Mouse (Mus musculus) urinary bladder, adult 18-20 months (tissue): ENCODE measurements around the gene Begain.

Experiments used
- DNase-seq, 2 experiments: peaks; one replicate each; pipeline ENCODE4 v3.0.0; 2022; ENCODE audit warnings: low spot score in 2 of 2, mixed read lengths in 2 of 2

Gene Begain

DNA sequence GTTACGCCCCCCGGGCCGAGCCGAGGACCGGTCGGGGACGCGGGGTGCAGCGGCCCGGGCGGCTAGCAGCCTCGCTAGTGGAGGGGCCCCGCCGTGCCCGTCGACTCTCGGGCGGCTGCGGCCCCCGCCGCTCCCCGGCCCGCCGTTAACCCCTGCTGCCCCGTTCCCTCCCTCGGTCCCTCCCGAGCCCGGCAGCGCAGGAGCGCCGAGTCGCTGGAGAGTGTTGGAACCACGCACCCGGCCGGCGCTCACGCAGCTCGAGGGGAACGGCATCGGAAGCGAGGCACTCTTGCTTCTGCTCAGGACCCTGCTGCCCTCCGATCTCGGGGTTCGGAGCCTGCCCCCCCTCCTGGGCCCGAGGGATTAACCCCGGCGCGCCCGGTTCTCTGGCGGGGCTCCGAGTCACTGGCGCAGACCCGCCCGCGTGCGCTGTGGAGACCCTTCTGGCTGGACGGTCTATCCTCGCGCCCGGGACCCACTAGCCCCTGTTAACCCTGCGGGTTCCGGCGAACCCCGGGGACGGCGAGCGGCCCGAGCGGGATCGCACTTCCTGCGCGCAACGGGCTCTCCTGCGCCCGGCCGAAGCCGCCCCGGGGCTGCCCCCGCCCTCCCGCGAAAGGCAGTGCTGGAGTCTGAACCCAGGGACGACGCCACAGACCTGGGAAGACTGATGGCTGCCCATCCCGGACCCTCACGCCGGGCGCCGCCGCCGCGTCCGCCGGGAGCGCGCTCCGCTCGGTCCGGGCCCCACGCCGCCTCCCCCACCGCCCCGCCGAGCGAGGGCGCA, 14.8 kb downstream of the Begain start:
- peak in 1 of 2 experiments; percentile 18 for DNase-seq

DNA sequence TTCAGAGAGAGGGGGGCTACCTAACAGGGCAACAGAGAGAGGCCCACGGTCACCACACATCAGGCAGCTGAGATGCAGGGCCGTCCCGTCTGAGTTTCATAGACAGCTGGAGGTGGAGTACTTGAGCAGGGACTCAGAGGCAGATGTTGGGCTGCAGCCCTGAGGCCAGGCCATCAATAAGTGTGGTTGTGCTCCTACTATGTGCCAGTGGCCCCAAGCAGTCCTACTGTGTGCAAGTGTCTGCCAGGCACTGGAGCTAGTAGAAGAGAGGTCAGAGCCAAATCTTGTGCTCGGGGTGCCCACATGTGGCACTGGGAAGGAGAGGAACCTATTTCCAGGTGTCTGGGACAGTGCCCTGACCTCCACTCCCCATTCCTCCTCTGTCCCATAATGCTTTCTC, 18.1 kb downstream of the Begain start:
- DNase-seq, result no peak

DNA sequence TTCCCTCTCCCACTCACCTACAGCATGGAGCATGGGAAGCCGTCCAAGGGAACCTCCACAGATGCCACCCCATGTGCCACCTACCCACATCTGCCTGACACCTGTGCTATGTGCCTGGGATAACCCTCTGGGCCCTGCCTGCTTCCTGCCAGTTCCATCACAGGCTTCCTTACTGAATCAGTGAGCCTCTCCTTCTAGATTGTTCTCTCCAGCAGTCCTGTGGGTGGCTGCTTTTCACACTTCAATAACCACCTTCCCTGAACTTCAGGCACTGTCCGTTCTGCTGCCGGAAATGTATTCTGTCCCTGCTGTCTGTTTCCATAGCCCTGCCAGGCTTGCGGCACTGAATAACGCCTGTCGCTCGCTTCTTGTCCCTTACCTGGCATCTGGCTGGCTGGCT, 22.4 kb downstream of the Begain start:
- no peak for DNase-seq

DNA sequence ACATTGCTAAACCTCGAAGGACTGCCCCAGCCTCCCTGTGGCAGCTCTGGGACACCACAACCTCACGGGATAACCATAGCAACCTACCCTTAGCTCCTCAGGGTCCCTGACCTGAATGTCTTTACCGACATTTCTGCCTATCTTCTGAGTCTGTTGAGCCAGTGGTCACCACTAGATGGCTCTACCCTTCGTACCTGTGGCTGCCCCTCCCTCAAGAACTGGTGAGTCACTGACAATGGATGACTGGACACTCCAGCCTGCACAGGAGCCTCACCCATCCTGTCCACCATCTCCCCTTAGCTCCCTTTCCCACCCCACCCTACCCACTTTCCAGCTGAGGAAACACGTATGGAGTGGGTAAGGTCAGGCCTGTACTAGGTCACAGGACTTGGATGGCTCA, 23.5 kb downstream of the Begain start:
- DNase-seq, result no peak

DNA sequence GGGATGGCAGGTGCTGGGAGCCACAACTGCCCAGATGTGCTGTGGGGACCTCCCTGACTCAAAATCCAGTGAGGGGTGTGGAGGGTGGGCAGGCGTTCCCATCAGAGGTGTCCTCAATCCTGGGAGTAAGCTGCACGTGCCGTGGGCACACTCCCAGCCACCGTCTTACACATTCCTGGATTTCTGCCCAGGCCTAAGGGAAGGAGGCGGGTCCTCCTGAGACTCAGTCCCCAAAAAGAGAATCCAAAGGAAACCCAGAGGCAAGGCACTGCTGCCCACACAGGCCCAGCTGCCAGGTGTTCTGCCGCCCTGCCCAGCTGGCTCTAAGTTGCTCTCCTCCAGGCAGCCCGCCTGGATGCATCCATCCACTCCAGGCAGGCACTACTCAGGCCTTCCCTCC, 28.7 kb downstream of the Begain start:
- DNase-seq, result no peak

DNA sequence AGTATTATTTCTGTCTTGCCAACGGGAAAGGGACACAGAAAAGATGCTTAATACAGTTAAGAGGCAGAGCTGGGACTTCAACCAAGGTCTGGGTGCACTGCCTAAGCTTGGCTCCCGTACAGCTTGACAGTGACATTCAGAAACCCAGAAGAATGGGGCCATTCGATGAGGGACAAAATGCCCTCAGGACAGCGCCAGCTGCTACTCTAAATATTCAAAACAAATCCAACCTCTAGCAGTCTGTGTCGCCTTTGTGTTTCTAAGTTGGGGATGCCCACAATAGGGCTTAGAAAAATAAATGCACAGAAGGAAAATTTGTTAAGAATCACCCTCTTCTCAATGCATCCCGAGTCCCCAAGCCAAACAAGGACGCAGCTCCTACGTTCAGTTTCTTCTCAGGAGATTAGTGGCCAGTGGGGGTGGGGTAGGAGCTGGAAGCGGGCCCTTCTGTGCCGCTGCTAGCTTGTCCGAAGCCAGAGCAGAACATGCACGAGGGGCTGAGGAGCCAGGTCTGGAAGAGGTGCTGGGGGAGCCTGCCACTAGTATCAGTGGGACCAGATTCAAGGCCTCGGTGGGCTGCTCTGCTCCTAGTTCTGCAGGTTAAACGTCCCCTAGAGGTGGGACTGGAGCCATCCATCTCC, 29.7 kb downstream of the Begain start:
- no peak for DNase-seq

DNA sequence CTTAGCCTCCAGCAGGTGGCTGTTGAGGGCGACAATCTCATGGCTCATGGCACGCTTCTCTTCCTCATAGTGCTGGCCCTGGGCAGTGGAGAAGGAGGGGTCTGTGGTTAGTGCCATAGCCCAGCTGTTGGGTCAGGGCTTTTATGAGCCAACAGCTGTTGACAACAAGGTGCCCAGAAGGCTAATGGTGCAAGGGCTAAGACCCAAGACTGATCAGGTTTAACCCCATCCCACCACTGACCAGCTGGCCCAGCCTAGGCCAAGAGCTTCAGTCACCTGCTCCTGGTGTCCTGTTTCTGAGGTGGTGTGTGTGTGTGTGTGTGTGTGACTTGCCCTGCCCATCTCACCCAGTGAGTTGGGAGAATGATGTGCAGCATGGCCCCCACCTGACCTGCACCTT, 31.0 kb downstream of the Begain start:
- DNase-seq, result no peak

DNA sequence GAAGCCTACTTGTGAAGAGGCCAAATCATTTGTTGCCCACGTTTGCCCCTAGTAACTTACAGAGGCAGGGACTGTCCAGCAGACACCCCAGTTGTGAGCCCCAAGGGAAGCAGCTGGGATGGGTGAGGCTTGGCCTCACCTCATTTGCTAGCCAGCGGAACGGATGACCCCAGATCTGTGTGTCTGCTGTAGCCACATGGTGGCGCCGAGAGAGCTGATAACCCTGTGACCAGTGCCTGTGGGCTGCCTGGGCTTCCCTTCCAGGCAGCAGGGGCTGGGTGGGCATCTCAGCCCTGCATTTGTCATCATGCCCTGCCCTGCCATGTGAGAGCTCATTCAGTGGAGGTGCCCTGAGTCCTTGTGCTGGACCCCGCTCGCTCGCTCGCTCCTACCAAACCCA, 44.2 kb downstream of the Begain start:
- DNase-seq, result no peak

DNA sequence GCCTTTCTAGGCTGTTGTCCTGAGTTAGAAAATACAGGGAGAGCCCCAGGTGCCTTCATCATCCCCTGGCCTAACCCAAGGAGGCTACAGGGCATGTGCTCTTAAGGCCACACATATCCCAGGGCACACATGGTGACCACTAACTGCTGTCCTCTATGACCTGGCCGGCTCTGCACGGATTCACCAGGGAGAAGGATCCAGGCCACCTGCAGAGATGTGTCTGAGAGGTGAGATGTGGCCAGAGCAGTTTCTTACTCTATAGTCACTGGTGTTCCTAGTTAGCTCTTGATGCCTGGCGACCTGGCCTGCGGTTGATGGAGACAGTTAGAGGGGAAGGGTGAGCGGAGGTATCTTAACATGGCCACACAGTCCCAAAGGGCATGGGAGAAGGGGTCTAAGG, 45.1 kb downstream of the Begain start:
- DNase-seq, result no peak

DNA sequence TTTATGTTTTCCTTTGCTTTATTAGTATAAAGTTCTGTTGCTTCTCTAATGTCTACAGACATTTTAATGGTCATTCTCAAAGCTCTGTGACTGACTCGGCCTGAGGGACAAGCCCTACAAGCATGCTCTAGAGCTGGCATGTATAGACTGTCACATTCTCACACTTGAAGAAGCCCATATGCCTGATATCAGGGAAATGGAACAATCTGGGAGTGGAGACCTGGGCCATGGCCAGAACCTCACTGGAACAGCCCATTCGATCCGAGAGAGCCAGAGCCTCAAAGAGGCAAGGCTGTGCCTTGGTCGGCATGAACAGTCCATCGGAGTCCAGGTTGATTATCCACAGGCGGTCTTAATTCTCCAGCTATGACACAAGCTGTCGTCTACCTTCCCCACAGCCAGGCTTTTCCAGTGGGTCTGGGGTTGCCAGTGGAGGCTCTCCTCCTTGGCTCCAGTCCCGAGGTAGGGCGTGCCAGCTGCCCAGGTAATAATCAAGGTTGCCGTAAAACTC, 45.8 kb downstream of the Begain start:
- DNase-seq, result no peak

DNA sequence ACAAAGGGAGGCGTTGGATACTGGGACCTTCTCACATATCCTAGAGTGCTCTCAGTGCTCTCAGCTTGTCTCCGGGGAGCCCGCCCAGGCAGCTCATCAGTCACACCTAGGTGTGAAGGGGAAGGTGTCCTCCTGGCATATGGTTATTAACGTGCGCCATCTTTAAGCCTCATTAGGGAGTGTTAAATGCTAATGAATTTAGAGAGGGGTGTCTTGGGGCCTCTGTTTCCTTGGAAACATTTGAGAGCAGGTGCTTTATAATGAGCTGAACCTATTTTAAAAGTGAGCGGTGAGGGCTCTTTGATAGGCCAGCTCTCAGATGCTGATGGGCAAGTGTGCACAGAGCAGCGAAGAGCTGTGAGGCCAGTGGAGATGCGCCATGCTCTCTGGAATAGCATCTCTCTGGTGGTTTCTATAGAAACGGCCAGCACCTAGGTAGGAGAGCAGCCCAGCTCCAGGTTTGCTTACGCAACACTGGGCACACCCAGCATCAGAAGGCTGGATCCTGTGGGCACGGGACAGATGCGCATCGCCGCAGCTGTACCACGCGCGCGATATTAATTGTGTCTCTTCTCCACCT, 57.9 kb downstream of the Begain start:
- no peak for DNase-seq

DNA sequence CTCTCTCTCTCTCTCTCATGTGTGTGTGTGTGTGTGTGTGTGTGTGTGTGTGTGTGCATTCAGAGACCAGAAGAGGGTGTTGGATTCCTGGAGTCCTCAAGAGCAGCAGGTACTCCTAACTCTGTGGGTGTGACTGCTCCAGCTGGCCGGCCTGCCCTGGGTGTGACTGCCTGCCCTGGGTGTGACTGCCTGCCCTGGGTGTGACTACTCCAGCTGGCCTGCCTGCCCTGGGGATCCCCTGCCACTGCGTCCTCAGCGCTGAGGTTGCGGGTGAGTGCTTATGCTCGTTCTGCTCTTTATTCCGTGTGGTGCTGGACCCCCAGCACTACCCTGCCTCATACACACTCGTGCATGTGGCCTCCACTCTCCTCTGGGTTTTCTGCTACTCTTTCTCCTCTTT, 65.0 kb downstream of the Begain start:
- DNase-seq, result no peak

DNA sequence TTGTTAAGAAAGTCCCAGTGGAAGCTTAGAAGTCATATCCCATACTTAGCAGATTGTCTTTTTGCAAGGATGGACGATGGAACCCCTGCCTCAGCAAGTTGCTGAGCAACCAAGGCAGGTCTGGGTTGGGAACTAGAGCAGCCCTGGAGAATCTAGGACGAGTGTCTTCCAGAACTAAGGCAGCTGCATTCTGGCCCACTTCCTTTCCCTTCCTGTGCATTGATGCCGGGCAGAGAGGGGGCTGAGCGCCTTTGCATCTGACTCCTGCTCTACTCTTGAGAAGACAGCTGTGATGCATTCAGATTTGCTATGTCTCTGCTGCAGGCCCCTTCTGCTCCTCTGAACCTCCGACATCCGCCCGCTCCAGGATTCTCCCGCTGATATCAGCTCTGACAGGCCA, 70.8 kb downstream of the Begain start:
- DNase-seq, result no peak

DNA sequence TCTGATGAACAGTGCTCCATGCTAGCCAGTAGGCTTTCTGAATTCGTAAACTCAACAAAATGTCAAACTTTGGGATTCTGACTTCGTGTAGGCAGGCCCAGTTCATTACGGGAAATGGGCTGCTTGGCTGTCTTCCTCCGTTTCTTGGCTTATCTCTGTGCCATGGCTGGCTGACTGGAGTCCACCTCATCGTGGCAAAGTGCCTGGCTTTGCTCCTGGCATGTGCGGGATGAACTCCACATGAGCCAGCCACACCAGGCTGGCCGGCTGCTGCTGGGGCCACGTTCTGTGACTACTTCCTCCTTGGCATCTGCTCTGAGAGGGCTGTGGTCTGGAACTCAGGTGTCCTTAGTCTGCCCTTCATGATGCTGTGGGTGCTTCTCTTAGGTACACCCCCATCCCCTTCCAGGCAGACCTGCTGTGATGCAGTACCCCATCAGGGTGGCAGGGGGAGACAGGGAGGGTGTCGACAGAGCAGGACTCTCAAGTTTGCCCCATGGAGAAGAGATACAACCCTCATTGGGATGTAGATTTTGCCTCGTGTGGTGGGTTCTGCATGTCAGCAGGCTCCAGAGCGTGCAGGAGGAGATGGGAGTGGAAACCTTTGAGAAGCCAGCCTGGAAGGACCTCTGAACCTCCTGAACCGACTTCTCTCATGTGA, 71.9 kb downstream of the Begain start:
- DNase-seq, result no peak

DNA sequence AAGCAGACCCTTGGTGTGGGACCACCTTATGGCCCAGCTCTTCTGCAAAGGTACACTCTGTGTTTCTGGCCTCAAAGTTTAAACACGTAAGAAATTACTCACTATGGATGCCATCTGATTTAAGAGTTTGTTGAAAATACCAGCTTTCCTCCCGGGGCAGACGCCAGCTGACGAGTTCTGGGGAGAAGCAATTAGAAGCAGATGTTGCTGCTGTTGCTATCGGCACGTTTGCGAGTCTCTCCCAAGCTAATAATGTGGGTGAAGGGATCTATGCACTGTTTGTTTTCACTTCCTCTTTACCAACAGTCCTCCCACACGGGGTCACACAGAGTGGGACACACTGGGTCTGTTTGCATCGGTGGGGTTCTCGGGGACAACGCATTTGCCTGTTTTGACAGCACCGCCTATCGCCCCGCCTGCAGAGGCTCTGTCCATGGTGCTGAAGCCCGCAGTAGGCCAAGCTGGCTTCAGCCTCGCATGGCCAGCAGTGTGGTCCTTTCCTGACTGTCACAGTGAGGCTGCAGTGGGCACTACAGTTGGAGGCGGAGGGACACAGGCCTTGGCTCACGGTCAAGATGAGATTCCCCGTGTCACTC, 73.5 kb downstream of the Begain start:
- peak; percentile 51 to 76 for DNase-seq

DNA sequence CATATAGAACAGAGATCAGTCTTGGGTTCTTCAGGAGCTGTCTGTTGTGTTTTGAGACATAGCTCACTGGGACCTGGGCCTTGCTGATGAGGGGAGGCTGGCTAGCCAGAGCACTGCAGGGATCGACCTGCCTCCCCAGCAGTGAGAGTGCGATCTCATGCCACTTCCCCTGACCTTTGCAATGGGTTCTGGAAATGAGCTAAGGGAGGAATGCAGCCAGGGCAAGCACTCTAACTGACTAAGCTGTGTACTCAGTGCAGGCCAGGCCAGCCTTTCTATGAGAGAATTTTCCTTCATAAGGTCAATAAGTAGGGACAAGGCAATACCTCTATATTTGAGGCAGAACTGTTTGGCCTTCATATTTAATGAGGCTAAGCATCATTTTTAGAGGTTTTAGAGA, 75.0 kb downstream of the Begain start:
- DNase-seq, result no peak

DNA sequence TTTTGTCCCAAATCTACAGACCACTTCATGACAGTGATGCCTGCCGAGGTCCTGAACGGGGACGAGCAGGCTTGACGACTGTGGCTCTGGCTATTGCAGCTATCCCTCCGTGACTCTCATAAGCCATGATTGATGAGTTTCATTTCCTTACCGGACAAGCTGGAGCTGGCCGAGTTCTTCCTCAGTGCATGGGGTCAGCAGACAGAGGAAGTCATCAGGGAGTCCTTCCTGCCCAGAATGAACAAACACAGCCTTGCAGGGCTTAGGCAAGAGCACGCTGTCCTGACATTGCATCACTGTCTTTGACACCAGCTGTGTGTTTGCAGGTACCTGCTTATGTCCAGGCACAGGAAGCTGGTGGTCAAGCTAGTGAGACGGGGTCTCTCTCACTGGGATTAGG, 77.6 kb downstream of the Begain start:
- DNase-seq, result no peak

DNA sequence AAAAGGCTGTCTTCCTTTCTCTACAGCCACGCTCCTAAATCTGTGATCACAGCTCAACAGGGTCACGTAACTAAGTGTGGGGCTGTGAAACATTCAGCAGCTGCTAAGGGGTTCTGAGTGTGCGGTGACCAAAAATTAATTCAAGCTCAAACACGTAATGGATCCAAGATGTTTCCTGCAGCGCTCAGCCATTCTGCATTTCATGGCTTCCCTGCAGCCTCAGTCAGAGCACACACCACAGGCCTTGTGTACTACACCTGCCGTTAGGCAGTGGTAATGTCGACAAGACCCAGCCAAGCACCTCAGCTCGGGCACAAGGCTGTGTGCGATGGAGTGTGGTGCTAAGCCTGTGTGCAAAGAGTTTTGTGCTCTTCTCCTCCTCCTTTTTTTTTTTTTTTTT, 80.6 kb downstream of the Begain start:
- no peak for DNase-seq

DNA sequence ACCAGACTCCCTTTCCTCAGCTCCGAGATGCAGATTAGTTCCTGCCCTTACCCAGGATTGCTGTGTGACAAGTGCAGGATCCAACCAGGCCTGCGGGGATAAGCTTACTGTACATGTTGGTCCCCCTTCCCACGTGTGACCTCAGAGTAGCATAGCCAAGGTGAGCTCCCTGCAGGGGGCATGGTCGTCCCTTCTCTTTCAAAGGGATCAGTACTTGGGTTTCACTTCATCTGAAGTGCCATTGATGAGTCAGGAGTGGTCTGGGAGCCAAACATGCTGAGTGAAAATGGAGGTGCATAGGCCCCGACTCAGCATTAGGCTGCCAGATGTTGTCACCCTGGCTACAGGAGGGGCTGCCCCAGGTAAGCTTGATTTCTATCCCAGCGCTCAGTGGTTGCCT, 83.0 kb downstream of the Begain start:
- no peak for DNase-seq

DNA sequence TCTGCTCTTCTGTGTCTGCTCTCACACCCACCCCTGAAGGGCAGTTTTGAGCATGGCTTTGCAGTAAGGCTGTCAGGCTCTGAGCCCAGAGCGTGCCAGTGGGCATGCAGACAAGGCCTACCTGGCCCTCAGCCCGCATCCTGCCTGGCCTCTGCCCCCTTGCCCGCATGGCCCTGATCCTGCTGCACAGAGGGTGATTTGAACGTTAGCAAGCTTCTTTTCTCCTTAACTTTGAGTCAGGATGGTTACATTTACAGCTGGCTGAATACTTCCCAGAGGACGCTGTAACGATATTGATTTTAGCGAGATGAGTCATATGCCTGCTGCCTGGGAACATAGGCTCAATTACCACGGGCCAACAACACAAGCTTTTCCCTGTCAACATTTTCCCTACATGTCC, 83.5 kb downstream of the Begain start:
- DNase-seq, result no peak

DNA sequence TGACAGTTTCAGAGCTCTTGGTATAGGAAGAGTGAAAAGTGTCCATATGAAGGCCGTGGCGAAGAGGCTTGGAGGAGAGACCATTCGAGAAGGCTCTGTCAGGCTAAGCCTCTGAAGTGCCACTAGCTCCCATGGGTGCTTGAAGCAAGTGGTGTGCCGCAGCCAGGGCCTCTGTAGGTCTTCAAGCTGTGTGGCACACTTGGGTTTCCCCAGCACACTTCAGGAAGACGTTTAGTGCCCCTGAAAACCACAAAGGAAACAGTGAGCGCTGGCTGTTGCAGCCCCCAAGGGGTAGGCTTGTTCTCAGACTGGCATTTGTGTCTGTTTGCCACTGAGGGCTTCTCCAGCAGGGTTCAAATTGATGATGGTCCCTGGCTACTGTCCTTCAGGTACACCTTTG, 84.5 kb downstream of the Begain start:
- no peak for DNase-seq

DNA sequence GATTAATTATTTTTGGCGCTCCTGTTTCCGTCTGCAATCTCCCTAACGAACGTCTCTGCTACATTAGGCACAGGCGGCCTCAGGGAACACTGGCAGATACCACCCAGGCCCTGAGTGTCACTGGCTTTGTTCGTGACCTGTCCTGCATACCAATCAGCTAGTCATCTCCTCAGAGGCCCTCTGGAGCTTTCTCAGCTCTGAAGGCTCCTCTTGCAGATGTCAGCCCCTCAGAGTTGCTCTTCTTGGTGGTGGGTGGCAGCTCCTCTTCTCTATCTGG, 85.4 kb downstream of the Begain start:
- DNase-seq, result no peak
